Mouse (Mus musculus): ENCODE results near the gene Prcd. TPM values are rescaled to one million over a fixed set of nuclear protein-coding genes. Genes with fewer than 3 reads are reported as not detected.

Gene Prcd
- polyA plus RNA-seq, 1 experiment from 2014 or later: 0.86 TPM

GRCm38 (mm10) chr11:116618666-116619065 is 34.7 kb upstream of the Prcd start:
- WGBS: 91% methylated on average over 7 of the region's 7 CpGs
- peaks cover 33% of the 10 kb centered on the region for H3K4me1 ChIP-seq

GRCm38 (mm10) chr11:116619156-116619555 is 34.2 kb upstream of the Prcd start:
- H3K9ac ChIP-seq: no peak overlapping the region
- peaks cover 17% of the 10 kb centered on the region for H3K27me3 ChIP-seq
- H3K4me2 ChIP-seq (replicated peaks): no peak overlapping the region
- no peak overlapping the region for H3K27ac ChIP-seq
- peaks cover 33% of the 10 kb centered on the region for H3K4me1 ChIP-seq
- no peak for ATAC-seq (ENCODE audit: insufficient number of reproducible peaks, insufficient read depth, low FRiP score, low TSS enrichment)
- no peaks in the 10 kb centered on the region for H3K36me3 ChIP-seq
- H3K4me3 ChIP-seq: no peak overlapping the region
- 89% methylated on average over 7 of the region's 7 CpGs for WGBS
- H3K9me3 ChIP-seq: no peaks in the 10 kb centered on the region

More at GRCm38 (mm10) chr11:116618666-116619065, 34.7 kb upstream of the Prcd start:
- H3K9me3 ChIP-seq: no peaks in the 10 kb centered on the region
- no peaks in the 10 kb centered on the region for H3K36me3 ChIP-seq
- no peak for ATAC-seq (ENCODE audit: insufficient number of reproducible peaks, insufficient read depth, low FRiP score, low TSS enrichment)
- no peak overlapping the region for H3K4me2 ChIP-seq (replicated peaks)
- H3K9ac ChIP-seq: no peak overlapping the region
- H3K27me3 ChIP-seq: peaks cover 14% of the 10 kb centered on the region
- no peak overlapping the region for H3K27ac ChIP-seq
- no peak overlapping the region for H3K4me3 ChIP-seq

DNA sequence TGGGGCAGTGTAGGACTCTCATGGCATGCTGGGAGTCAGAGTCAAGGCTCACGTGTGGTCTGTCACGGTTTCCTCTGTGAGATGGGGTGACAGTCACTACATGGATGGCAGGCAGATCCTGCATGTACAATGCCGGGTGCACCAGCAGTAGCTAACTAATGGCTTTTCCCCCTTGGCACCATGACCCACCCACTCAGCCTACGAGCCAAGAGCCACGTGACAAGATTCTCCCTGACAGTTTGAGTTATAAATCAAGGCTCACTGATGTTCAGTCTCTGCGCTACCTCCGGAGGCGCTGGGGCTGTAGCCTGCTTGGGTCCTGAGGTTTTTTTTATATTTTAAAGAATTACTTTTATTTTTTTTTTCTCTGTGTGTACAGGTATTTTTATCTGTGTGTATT is 33.8 kb upstream of the Prcd start:
- Histone ChIP-seq H3K27me3 (peaks cover 20% of the 10 kb centered on the region), H3K36me3 (no peaks in the 10 kb centered on the region), H3K9ac (no peak overlapping the region), H3K4me3 (no peak overlapping the region), H3K9me3 (no peaks in the 10 kb centered on the region), H3K27ac (no peak overlapping the region), H3K4me2 (replicated peaks) (no peak overlapping the region), H3K4me1 (peaks cover 33% of the 10 kb centered on the region)
- no peak for ATAC-seq (ENCODE audit: insufficient number of reproducible peaks, insufficient read depth, low FRiP score, low TSS enrichment)
- 77% methylated on average over 8 of the region's 8 CpGs for WGBS

DNA sequence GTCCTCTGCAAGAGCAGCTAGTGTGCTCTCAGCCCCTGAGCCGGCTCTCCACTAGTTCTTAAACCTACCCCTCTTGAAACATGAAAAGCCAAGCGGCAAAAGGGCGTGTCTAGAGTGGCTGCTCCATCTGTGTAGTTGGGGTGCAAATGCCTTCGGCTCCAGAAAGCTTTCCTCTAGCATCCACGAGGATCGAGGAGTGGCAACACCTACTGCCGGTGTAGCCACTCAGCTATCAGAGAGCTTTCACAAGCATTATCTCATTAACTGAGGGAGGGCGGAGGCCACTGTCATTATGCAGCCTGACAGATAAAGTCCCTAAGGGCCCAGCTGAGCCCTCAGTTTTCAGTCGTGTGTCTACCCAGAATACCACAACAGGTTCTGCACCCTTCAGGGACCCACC is 33.3 kb upstream of the Prcd start:
- H3K9ac ChIP-seq: no peak overlapping the region
- H3K4me1 ChIP-seq: peaks cover 33% of the 10 kb centered on the region
- no peaks in the 10 kb centered on the region for H3K9me3 ChIP-seq
- H3K27me3 ChIP-seq: peaks cover 24% of the 10 kb centered on the region
- no peak for ATAC-seq (ENCODE audit: insufficient number of reproducible peaks, insufficient read depth, low FRiP score, low TSS enrichment)
- H3K4me2 ChIP-seq (replicated peaks): 0 out of 2 replicates have a peak overlapping the region, but pooled peaks have one; percentile 2
- no peak overlapping the region for H3K4me3 ChIP-seq
- WGBS: 49% methylated on average over 9 of the region's 9 CpGs
- H3K36me3 ChIP-seq: no peaks in the 10 kb centered on the region
- no peak overlapping the region for H3K27ac ChIP-seq

DNA sequence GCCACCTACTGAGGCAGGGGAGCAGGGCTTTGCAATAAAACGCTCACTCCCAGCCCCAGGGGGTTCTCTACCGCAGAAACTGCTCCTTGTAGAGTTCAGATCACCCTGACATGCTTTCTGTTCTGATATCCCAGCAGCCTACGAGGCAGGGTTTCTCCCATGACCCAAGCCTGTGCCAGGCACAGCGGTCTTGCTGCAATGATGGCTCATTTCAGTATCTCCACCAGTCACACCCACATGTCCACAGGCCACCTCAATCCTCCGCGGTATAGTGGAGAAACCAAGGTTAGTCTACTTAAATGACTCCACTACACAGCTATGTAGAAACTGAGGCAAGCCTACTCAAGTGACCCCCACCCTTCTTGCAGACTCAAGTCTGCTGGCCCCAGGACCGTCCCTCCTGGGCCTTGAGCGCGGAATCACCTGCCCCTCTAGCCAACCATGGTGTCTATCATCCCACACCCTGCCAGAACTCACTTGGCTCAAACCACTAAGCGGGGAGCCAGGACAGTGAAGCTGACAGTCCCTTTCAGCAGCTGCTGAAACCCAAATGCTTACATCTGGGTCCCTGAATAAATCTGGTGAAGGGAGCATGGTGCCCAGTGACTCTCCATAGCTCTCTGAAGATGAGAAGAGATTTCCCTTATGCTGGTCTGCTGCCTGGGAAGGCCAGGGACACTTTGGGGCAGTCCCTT is 32.6 kb upstream of the Prcd start:
- Histone ChIP-seq H3K27ac (no peak overlapping the region), H3K4me3 (no peak overlapping the region), H3K36me3 (no peaks in the 10 kb centered on the region), H3K9me3 (no peaks in the 10 kb centered on the region), H3K27me3 (peaks cover 28% of the 10 kb centered on the region), H3K4me2 (replicated peaks) (0 out of 2 replicates have a peak overlapping the region, but pooled peaks have one; percentile 2), H3K9ac (no peak overlapping the region), H3K4me1 (peaks cover 33% of the 10 kb centered on the region)
- WGBS: 82% methylated on average over 10 of the region's 10 CpGs
- ATAC-seq (ENCODE audit: insufficient number of reproducible peaks, insufficient read depth, low FRiP score, low TSS enrichment): no peak

- 27% methylated on average over 6 of the region's 6 CpGs for WGBS
- Histone ChIP-seq H3K9ac (no peak overlapping the region), H3K4me2 (replicated peaks) (no peak overlapping the region), H3K27me3 (peaks cover 28% of the 10 kb centered on the region), H3K36me3 (no peaks in the 10 kb centered on the region), H3K27ac (no peak overlapping the region), H3K4me1 (peaks cover 28% of the 10 kb centered on the region), H3K4me3 (no peak overlapping the region), H3K9me3 (no peaks in the 10 kb centered on the region)
- ATAC-seq (ENCODE audit: insufficient number of reproducible peaks, insufficient read depth, low FRiP score, low TSS enrichment): peak; percentile 29; the same call in 1 of the 2 replicates
Measured at GRCm38 (mm10) chr11:116621258-116621704, 32.1 kb upstream of the Prcd start.

- H3K9me3 ChIP-seq: no peaks in the 10 kb centered on the region
- H3K27ac ChIP-seq: no peak overlapping the region
- H3K4me1 ChIP-seq: peaks cover 23% of the 10 kb centered on the region
- ATAC-seq (ENCODE audit: insufficient number of reproducible peaks, insufficient read depth, low FRiP score, low TSS enrichment): peak; percentile 11; the same call in 1 of the 2 replicates
- peaks cover 28% of the 10 kb centered on the region for H3K27me3 ChIP-seq
- H3K4me2 ChIP-seq (replicated peaks): peak overlapping the region; percentile 93
- peak overlapping the region; percentile 61 for H3K9ac ChIP-seq
- H3K36me3 ChIP-seq: no peaks in the 10 kb centered on the region
- H3K4me3 ChIP-seq: peak overlapping the region; percentile 75
- WGBS: 6% methylated on average over 40 of the region's 40 CpGs
Measured at GRCm38 (mm10) chr11:116623281-116624124, 29.8 kb upstream of the Prcd start.

GRCm38 (mm10) chr11:116624131-116624832 is 29.1 kb upstream of the Prcd start:
- Histone ChIP-seq H3K4me3 (peak overlapping the region; percentile 75), H3K9ac (peak overlapping the region; percentile 61), H3K27me3 (peaks cover 28% of the 10 kb centered on the region), H3K27ac (no peak overlapping the region), H3K4me1 (peaks cover 23% of the 10 kb centered on the region), H3K36me3 (no peaks in the 10 kb centered on the region), H3K4me2 (replicated peaks) (peak overlapping the region; percentile 93), H3K9me3 (no peaks in the 10 kb centered on the region)
- 13% methylated on average over 42 of the region's 42 CpGs for WGBS
- ATAC-seq (ENCODE audit: insufficient number of reproducible peaks, insufficient read depth, low FRiP score, low TSS enrichment): peak; percentile 23; the same call in 1 of the 2 replicates

- ATAC-seq (ENCODE audit: insufficient number of reproducible peaks, insufficient read depth, low FRiP score, low TSS enrichment): no peak
Measured at GRCm38 (mm10) chr11:116625081-116626000, 28.0 kb upstream of the Prcd start.

GRCm38 (mm10) chr11:116626299-116627071 is 26.8 kb upstream of the Prcd start, which contains the start of gene Rhbdf2:
Gene Rhbdf2, minus strand, starts transcription at chr11:116627019.
- 73% methylated on average over 10 of the region's 10 CpGs for WGBS
- H3K4me2 ChIP-seq (replicated peaks): no peak within 1 kb of the TSS
- H3K27ac ChIP-seq: no peak within 1 kb of the TSS
- H3K27me3 ChIP-seq: peaks cover 28% of the 10 kb centered on the region
- no peak within 1 kb of the TSS for H3K9ac ChIP-seq
- no peaks in the 10 kb centered on the region for H3K36me3 ChIP-seq
- ATAC-seq (ENCODE audit: insufficient number of reproducible peaks, insufficient read depth, low FRiP score, low TSS enrichment): no peak
- H3K4me1 ChIP-seq: peaks cover 11% of the 10 kb centered on the region
- no peaks in the 10 kb centered on the region for H3K9me3 ChIP-seq
- H3K4me3 ChIP-seq: no peak within 1 kb of the TSS

More at GRCm38 (mm10) chr11:116625081-116626000, 28.0 kb upstream of the Prcd start:
- no peaks in the 10 kb centered on the region for H3K9me3 ChIP-seq
- no peak overlapping the region for H3K4me2 ChIP-seq (replicated peaks)
- no peaks in the 10 kb centered on the region for H3K36me3 ChIP-seq
- 77% methylated on average over 17 of the region's 17 CpGs for WGBS
- H3K27ac ChIP-seq: no peak overlapping the region
- no peak overlapping the region for H3K4me3 ChIP-seq
- peaks cover 28% of the 10 kb centered on the region for H3K27me3 ChIP-seq
- H3K9ac ChIP-seq: no peak overlapping the region
- H3K4me1 ChIP-seq: peaks cover 18% of the 10 kb centered on the region

All from embryonic facial prominence, embryonic 12.5 days (tissue).